Mouse (Mus musculus) embryonic facial prominence, embryonic 15.5 days (tissue): Measurements from ENCODE around the gene Mtfr2. TPM values are rescaled to one million over a fixed set of nuclear protein-coding genes. Genes with fewer than 3 reads are reported as not detected.

Experiments used
- ATAC-seq: fragments of 200-750 bp; cut with Nextera tagmentation; 2 replicates; pipeline ENCODE4 v1.8.0; 2017; ENCODE audit warnings: low read depth, moderate TSS enrichment; ENCODE audit not compliant: insufficient number of reproducible peaks, low FRiP score, low TSS enrichment
- H3K27ac ChIP-seq: fragments of 300-500 bp; sonication (generic); replicated peaks from 2 replicates; pipeline ENCODE4 v1.5.1; 2015; ENCODE audit warnings: mild to moderate bottlenecking, inconsistent platforms
- H3K27me3 ChIP-seq: fragments of 300-500 bp; sonication (generic); 2 replicates; pipeline ENCODE4 v1.6.1; 2015; ENCODE audit warnings: inconsistent platforms
- H3K36me3 ChIP-seq: fragments of 300-500 bp; sonication (generic); 2 replicates; pipeline ENCODE4 v1.6.1; 2015; ENCODE audit warnings: mild to moderate bottlenecking, inconsistent platforms
- H3K4me1 ChIP-seq: fragments of 300-500 bp; sonication (generic); 2 replicates; pipeline ENCODE4 v1.6.1; 2015; ENCODE audit warnings: inconsistent platforms
- H3K4me2 ChIP-seq: fragments of 300-500 bp; sonication (generic); replicated peaks from 2 replicates; pipeline ENCODE4 v1.6.1; 2015; ENCODE audit warnings: mild to moderate bottlenecking, inconsistent platforms
- H3K4me3 ChIP-seq: fragments of 300-500 bp; sonication (generic); replicated peaks from 2 replicates; pipeline ENCODE4 v1.5.1; 2015; ENCODE audit warnings: mild to moderate bottlenecking, inconsistent platforms
- H3K9ac ChIP-seq: fragments of 300-500 bp; sonication (generic); 2 replicates; pipeline ENCODE4 v1.6.1; 2015; ENCODE audit warnings: inconsistent platforms
- H3K9me3 ChIP-seq: fragments of 300-500 bp; sonication (generic); replicated peaks from 2 replicates; pipeline ENCODE4 v1.6.1; 2016; ENCODE audit warnings: inconsistent platforms
- WGBS: fragments of 180-500 bp; shearing (Covaris S2); methylation state at CpG from one replicate; pipeline ENCODE4 v1.1.7; 2015; 5-methylcytosine and 5-hydroxymethylcytosine counted together
- polyA plus RNA-seq: library from polyadenylated mRNA; unstranded; fragments of >200 nt; fragmentation: Nextera tagmentation; extraction: Ambion mirVana; gene quantifications from 2 replicates; pipeline ENCODE4 v1.2.1, GENCODE M21; 2015

Mtfr2 gene
- polyA plus RNA-seq, 1 experiment from 2014 or later = 1.1 TPM

DNA sequence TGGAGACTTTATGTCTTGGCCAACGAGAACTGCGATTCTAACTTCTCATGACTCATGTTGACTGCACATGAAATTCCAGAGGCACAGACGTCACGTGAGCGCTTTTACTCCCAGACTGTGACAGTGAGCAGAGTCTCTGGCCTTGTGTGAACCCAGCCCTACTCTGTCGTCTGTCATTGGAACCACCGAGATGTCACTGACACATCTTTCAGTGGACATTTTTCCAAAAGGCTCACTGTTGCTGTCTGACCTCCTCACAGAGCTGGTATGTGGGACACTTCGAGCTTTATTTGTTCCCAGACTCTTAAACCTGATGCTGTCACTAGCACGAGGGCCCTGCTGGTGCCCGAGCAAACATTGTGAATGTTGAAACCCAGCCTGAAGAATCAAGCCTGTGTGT is 61.6 kb downstream of the Mtfr2 start:
- Histone ChIP-seq H3K4me2 (no peak overlapping the region), H3K9ac (no peak overlapping the region), H3K27ac (no peak overlapping the region), H3K36me3 (peaks cover 9% of the 10 kb centered on the region; the same call in 1 of the 2 replicates), H3K4me1 (no peaks in the 10 kb centered on the region), H3K27me3 (no peaks in the 10 kb centered on the region), H3K9me3 (no peaks in the 10 kb centered on the region), H3K4me3 (no peak overlapping the region)
- WGBS = 78% methylated on average over 10 of the region's 10 CpGs
- no peak for ATAC-seq

Other genes starting within 250 kb of the Mtfr2 start
- 17.5 and 18.4 TPM in 2 replicates for gene Map7, start 199.3 kb upstream of the Mtfr2 start, polyA plus RNA-seq
- gene Bclaf1, start 35.3 kb upstream of the Mtfr2 start, polyA plus RNA-seq = 107 and 114 TPM in 2 replicates